Mouse (Mus musculus): Measurements from ENCODE around the gene Slk. TPM values are rescaled to one million over a fixed set of nuclear protein-coding genes. Genes with fewer than 3 reads are reported as not detected.

Slk gene
- polyA plus RNA-seq, 1 experiment, result 23.7 TPM

- DNase-seq (ENCODE audit: low read depth), result no peak
- no peak for TF ChIP-seq POLR2A (IDR thresholded peaks at IDR 0.05; ENCODE audit: borderline replicate concordance, extremely low read depth, insufficient read depth, insufficient read length, poor library complexity, severe bottlenecking)
- TF ChIP-seq CTCF (IDR thresholded peaks at IDR 0.05; ENCODE audit: borderline replicate concordance, extremely low read depth, insufficient read depth, insufficient read length), result no peak
Observed at GRCm38 (mm10) chr19:47630381-47630780, 50.9 kb downstream of the Slk start.

DNA sequence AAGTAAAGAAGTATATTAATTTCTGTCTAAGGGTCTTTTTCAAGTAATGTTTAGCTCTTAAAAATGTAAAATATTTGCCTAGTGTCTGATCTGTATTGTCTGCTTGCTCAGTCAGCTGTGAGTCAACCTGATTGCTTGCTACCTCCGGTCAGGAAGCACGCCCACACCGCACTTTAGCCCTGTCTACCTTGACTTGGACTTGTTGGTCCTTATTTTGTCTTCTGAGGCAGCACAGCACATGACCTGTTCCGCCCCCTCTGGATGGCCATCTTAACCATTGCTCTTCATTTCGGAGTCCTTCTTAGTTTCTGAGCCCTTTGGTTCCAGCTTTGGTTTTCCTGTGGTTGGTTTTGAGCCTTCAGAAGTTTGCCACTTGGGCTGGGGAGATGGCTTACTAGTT is 52.3 kb downstream of the Slk start:
- DNase-seq (ENCODE audit: low read depth), result no peak
- TF ChIP-seq CTCF (IDR thresholded peaks at IDR 0.05; ENCODE audit: borderline replicate concordance, extremely low read depth, insufficient read depth, insufficient read length), result no peak
- no peak for TF ChIP-seq POLR2A (IDR thresholded peaks at IDR 0.05; ENCODE audit: borderline replicate concordance, extremely low read depth, insufficient read depth, insufficient read length, poor library complexity, severe bottlenecking)

DNA sequence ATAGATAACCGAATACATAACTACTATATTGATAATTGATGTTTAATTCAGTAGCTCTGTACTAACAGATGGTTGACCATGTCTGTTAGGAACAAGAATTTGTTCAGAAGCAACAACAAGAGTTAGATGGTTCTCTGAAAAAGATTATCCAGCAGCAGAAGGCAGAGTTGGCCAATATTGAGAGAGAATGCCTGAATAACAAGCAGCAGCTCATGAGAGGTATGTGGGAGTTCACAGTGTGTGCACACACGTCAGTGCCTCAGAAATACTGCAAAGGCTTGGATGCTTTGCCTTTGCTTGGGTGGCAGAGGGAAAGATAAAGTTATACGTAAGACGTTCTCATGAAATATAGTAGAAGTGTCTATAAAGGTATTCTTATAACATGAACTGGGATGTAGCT is 55.9 kb downstream of the Slk start:
- TF ChIP-seq CTCF (IDR thresholded peaks at IDR 0.05; ENCODE audit: borderline replicate concordance, extremely low read depth, insufficient read depth, insufficient read length), result no peak
- TF ChIP-seq POLR2A (IDR thresholded peaks at IDR 0.05; ENCODE audit: borderline replicate concordance, extremely low read depth, insufficient read depth, insufficient read length, poor library complexity, severe bottlenecking), result no peak
- no peak for DNase-seq (ENCODE audit: low read depth)

GRCm38 (mm10) chr19:47643910-47644309 is 64.4 kb downstream of the Slk start:
- DNase-seq (ENCODE audit: low read depth), result no peak
- TF ChIP-seq POLR2A (IDR thresholded peaks at IDR 0.05; ENCODE audit: borderline replicate concordance, extremely low read depth, insufficient read depth, insufficient read length, poor library complexity, severe bottlenecking) (no peak), CTCF (IDR thresholded peaks at IDR 0.05; ENCODE audit: borderline replicate concordance, extremely low read depth, insufficient read depth, insufficient read length) (no peak)

DNA sequence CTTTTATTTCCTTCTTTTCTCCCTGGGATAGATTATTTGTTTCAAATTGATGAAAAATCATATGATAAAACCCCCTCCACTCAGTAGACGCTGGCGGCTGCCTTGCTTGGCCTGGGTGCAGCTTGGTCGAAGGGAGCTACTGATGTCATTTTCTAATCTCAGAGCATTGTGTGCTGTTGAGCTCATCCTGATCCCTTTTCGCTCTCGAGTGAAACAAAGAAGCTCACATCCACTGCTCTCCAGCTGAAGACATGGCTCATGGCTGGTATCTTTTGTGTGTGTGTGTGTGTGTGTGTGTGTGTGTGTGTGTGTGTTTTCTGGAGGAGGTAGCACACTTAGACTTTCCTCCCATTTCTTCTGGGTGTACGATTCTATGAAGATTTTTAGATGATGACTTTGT is 66.1 kb downstream of the Slk start:
- TF ChIP-seq CTCF (IDR thresholded peaks at IDR 0.05; ENCODE audit: borderline replicate concordance, extremely low read depth, insufficient read depth, insufficient read length) (no peak), POLR2A (IDR thresholded peaks at IDR 0.05; ENCODE audit: borderline replicate concordance, extremely low read depth, insufficient read depth, insufficient read length, poor library complexity, severe bottlenecking) (no peak)
- DNase-seq (ENCODE audit: low read depth), result peak; percentile 55

DNA sequence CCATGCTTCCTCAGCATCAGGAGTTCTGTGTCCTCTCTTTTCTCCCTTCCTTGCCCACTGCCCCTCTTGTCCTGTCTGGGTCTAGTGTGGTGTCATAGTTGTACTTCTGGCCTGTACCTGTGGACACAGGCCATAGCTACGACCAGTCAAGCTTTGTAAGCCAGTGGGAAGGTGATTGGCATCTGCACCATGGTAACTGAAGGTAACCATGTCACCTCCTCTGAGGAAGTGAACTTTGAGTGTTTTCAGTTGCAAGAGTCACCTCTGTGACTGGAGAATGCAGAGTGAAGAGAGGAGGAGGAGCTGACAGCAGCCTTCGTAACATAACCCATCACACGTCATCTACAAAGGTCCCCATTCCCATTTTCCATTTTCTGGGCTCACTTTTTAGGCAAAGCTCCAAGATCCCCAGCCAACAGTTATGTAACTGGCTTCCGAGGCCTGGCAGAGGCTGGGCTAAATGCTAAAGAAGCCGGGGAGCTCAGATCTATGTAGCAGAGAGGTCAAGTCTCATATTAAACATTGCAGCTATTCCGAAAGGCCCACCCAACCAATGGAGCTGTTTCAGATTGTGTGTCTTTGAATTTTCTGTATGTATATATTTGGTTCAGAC is 67.1 kb downstream of the Slk start:
- TF ChIP-seq CTCF (IDR thresholded peaks at IDR 0.05; ENCODE audit: borderline replicate concordance, extremely low read depth, insufficient read depth, insufficient read length) (no peak), POLR2A (IDR thresholded peaks at IDR 0.05; ENCODE audit: borderline replicate concordance, extremely low read depth, insufficient read depth, insufficient read length, poor library complexity, severe bottlenecking) (no peak)
- DNase-seq (ENCODE audit: low read depth), result no peak

- DNase-seq (ENCODE audit: low read depth), result no peak
- TF ChIP-seq CTCF (IDR thresholded peaks at IDR 0.05; ENCODE audit: borderline replicate concordance, extremely low read depth, insufficient read depth, insufficient read length) (no peak), POLR2A (IDR thresholded peaks at IDR 0.05; ENCODE audit: borderline replicate concordance, extremely low read depth, insufficient read depth, insufficient read length, poor library complexity, severe bottlenecking) (no peak)
Observed at GRCm38 (mm10) chr19:47649071-47649470, 69.6 kb downstream of the Slk start.

GRCm38 (mm10) chr19:47650366-47651159 is 71.1 kb downstream of the Slk start:
- TF ChIP-seq POLR2A (IDR thresholded peaks at IDR 0.05; ENCODE audit: borderline replicate concordance, extremely low read depth, insufficient read depth, insufficient read length, poor library complexity, severe bottlenecking) (no peak), CTCF (IDR thresholded peaks at IDR 0.05; ENCODE audit: borderline replicate concordance, extremely low read depth, insufficient read depth, insufficient read length) (no peak)
- DNase-seq (ENCODE audit: low read depth), result no peak

DNA sequence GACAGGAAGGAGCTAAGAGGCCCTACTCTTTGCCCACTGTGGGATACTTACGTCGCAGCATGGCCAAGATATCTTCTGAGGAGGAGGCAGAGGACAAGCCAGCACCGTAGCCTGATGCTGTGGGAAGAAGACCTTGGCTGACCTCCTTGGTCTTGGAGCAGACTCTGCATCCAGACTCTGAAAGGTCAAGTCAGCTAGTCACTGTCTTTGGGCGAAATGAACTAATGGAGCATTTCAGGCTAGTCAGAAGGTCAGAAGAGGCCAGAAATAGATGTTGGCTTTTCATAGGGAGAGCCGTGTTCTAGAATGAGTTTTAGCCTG is 71.6 kb downstream of the Slk start:
- no peak for DNase-seq (ENCODE audit: low read depth)
- TF ChIP-seq POLR2A (IDR thresholded peaks at IDR 0.05; ENCODE audit: borderline replicate concordance, extremely low read depth, insufficient read depth, insufficient read length, poor library complexity, severe bottlenecking) (no peak), CTCF (IDR thresholded peaks at IDR 0.05; ENCODE audit: borderline replicate concordance, extremely low read depth, insufficient read depth, insufficient read length) (no peak)

GRCm38 (mm10) chr19:47652255-47652654 is 72.8 kb downstream of the Slk start:
- TF ChIP-seq POLR2A (IDR thresholded peaks at IDR 0.05; ENCODE audit: borderline replicate concordance, extremely low read depth, insufficient read depth, insufficient read length, poor library complexity, severe bottlenecking), result no peak
- no peak for TF ChIP-seq CTCF (IDR thresholded peaks at IDR 0.05; ENCODE audit: borderline replicate concordance, extremely low read depth, insufficient read depth, insufficient read length)
- no peak for DNase-seq (ENCODE audit: low read depth)

- DNase-seq (ENCODE audit: low read depth), result no peak
- TF ChIP-seq POLR2A (IDR thresholded peaks at IDR 0.05; ENCODE audit: borderline replicate concordance, extremely low read depth, insufficient read depth, insufficient read length, poor library complexity, severe bottlenecking) (no peak), CTCF (IDR thresholded peaks at IDR 0.05; ENCODE audit: borderline replicate concordance, extremely low read depth, insufficient read depth, insufficient read length) (no peak)
Observed at GRCm38 (mm10) chr19:47653173-47653572, 73.7 kb downstream of the Slk start.

GRCm38 (mm10) chr19:47654896-47655295 is 75.4 kb downstream of the Slk start:
- DNase-seq (ENCODE audit: low read depth), result no peak
- TF ChIP-seq CTCF (IDR thresholded peaks at IDR 0.05; ENCODE audit: borderline replicate concordance, extremely low read depth, insufficient read depth, insufficient read length) (no peak), POLR2A (IDR thresholded peaks at IDR 0.05; ENCODE audit: borderline replicate concordance, extremely low read depth, insufficient read depth, insufficient read length, poor library complexity, severe bottlenecking) (no peak)

Data from brain, embryonic 14.5 days (tissue).